Mouse (Mus musculus) monocyte, adult 59 days (primary cell): ENCODE measurements around the gene Plagl2. TPM values are rescaled to one million over a fixed set of nuclear protein-coding genes. Genes with fewer than 3 reads are reported as not detected.

Experiments used
- total RNA-seq, 2 experiments: library from RNA; stranded (reverse); gene quantifications; one replicate each; pipeline ENCODE4 v1.2.4; 2023

Gene Plagl2
- total RNA-seq: 10 to 100 TPM; 90.5 to 92.1 TPM

DNA sequence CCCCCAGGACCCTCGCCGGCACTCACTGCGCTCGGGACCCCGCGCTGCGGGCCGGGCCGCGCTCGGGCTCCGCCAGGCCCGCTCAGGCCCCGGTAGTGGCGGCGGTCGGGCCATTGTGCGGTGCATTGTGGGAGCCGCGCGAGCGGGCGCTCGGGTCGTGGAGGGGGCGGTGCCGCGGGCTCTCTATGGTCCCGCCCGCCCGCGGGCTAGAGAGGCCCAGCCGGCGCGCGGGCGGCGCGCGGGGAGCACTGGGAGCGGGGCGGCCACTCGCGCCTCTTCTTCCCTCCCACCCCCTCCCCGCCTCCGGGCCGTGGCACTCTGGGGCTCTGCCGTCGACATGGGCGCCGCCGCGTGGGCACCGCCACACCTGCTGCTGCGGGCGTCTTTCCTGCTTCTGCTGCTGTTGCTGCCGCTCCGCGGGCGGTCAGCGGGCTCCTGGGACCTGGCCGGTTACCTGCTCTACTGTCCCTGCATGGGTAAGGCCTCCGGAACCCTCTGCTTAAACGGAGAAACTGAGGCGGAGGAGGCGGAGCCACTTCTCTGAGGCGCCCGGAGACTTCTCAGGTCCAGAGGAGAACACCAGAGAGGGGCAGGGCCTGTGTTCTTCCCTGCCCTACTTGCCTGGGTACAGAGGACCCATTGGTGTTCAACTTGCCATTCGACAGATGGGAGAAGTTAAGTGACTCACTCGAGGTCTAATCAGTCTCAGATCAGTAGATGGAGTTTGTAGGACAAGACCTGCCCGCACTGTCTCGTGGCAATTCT lies at the start of gene Plagl2, which contains the start of gene Pofut1:
Gene Plagl2, minus strand, starts transcription at position 177 of the 765 bp plus-strand sequence.
Gene Pofut1, plus strand, starts transcription at position 284 of the 765 bp plus-strand sequence.

GRCm38 (mm10) chr2:153224946-153225594 lies 16.2 kb downstream of the Plagl2 start, which contains the start of gene Tspyl3:
Tspyl3 (minus strand) TSS chr2:153225441.

Other genes with a start within 250 kb of the Plagl2 start
- gene Pdrg1, start 226.0 kb downstream of the Plagl2 start, total RNA-seq: 10 to 100 TPM; 33.5 to 36.8 TPM
- gene Xkr7, start 209.6 kb downstream of the Plagl2 start, total RNA-seq: not detected
- not detected for gene Ccm2l, start 175.5 kb downstream of the Plagl2 start, total RNA-seq
- 100 to 1,000 TPM; 416 TPM for gene Hck, start 133.0 kb downstream of the Plagl2 start, total RNA-seq
- gene Tm9sf4, start 80.1 kb downstream of the Plagl2 start, total RNA-seq: 100 to 1,000 TPM; 156 to 161 TPM
- gene Tspyl3, start 16.0 kb downstream of the Plagl2 start, total RNA-seq: 10 to 100 TPM; 11.3 to 12.4 TPM
- gene Pofut1, start 107 bp upstream of the Plagl2 start, total RNA-seq: 10 to 100 TPM; 27.6 to 30.5 TPM
- gene Kif3b, start 50.0 kb upstream of the Plagl2 start, total RNA-seq: 10 to 100 TPM; 28.4 to 30.1 TPM
- 10 to 100 TPM; 55.7 to 57.4 TPM for gene Asxl1, start 104.4 kb upstream of the Plagl2 start, total RNA-seq